ENCODE assay signal across 9 mouse cellular contexts in genomic region chr6:83673395-83673794, GRCm38 (mm10). TPM values are rescaled to one million over a fixed set of nuclear protein-coding genes. Genes with fewer than 3 reads are reported as not detected.
DNase-seq lines count a peak whose midpoint lies in the region; ATAC-seq and TF ChIP-seq lines count a peak whose summit lies in the region.
"Had no signal": no experiment of that assay in that cellular context is flagged by ENCODE, and none has a peak within 500 bp of the region (broad histone marks: within the 10 kb centered on the region; RNA-seq: fewer than 3 reads in every experiment).

No protein-coding gene starts in this region.

- TF ChIP-seq CTCF in C2C12 (IDR thresholded peaks at IDR 0.05; ENCODE audit: control insufficient read depth, insufficient read depth, insufficient read length) (peak; percentile 31), Patski (IDR thresholded peaks at IDR 0.05) (peak; percentile 88)

- in situ Hi-C loops in Patski (cut with MboI; ENCODE audit: low pct_unique_long_range_greater_than_20kb) = loop anchor here (5.0 kb wide), 1 partner anchor 321 kb away; no protein-coding TSS in a partner anchor

- H3K79me2 ChIP-seq in C2C12 (ENCODE audit: control insufficient read depth, insufficient read depth) = no peaks in the 10 kb centered on the region

- H3K79me3 ChIP-seq in C2C12 (ENCODE audit: low read depth) = no peaks in the 10 kb centered on the region

- H3ac ChIP-seq in C2C12 (ENCODE audit: control insufficient read depth, insufficient read length, low read depth) = no peak overlapping the region

- POLR2A ChIA-PET in Patski (lab: Charles Lee) = no interaction called here

- H3K27me3 ChIP-seq in C2C12 (ENCODE audit: control insufficient read depth, insufficient read depth, insufficient read length) (peaks cover 16% of the 10 kb centered on the region), Patski (peaks cover 21% of the 10 kb centered on the region)

- H3K4me3 ChIP-seq in C2C12 (ENCODE audit: insufficient read depth, poor library complexity, severe bottlenecking) = no peak overlapping the region
- H3K4me3 ChIP-seq: limb, embryonic 12.5 days had no signal

- CTCF ChIA-PET in Patski (lab: Charles Lee) = interaction anchor here (0.9 to 1.1 kb wide), 3 partner anchors 8 to 90 kb away, joined by 3 to 6 read pairs (median 3); no protein-coding TSS in a partner anchor

- ATAC-seq in Patski = no peak
- no peak for ATAC-seq in erythroblast, adult 5-6 weeks (replicated peaks; ENCODE audit: low FRiP score, poor library complexity, severe bottlenecking)

- H3K36me3 ChIP-seq in C2C12 (ENCODE audit: control insufficient read depth, insufficient read depth) = no peaks in the 10 kb centered on the region
- H3K36me3 ChIP-seq: limb, embryonic 12.5 days had no signal

- no peak for DNase-seq in Patski (ENCODE audit: low read depth, low spot score)
- DNase-seq in cerebellum, postnatal 25 days = peak; percentile 73 to 86
- DNase-seq in gastrocnemius, postnatal 25 days = peak; percentile 23
- peak; percentile 63 for DNase-seq in layer of hippocampus, adult 9-10 months (ENCODE audit: low spot score)
- DNase-seq in lung, postnatal 4 days = peak; percentile 60 to 79
- DNase-seq in spleen, adult 12 weeks (ENCODE audit: low spot score) = peak; percentile 14

TF ChIP-seq in C2C12, 6 proteins besides CTCF, POLR2A, EP300 and RAD21:
- TF ChIP-seq CEBPB (IDR thresholded peaks at IDR 0.05; ENCODE audit: low read depth) (no peak), MAX (IDR thresholded peaks at IDR 0.05) (no peak), MYOD1 (IDR thresholded peaks at IDR 0.05; ENCODE audit: control insufficient read depth, insufficient read length, low read depth) (no peak)
TF ChIP-seq in C2C12: peak in this region for 0.

RNA-seq across cellular contexts. Expression of gene Cd207, which starts 4.3 kb away (rescaled TPM):
- polyA plus RNA-seq in C2C12 (2012; fragmentation: generic; extraction: Trizol) = not detected
- not detected for polyA plus RNA-seq in Patski (2021)
- total RNA-seq in gastrocnemius, postnatal 25 days (2021) = not detected
- not detected in 2 replicates for total RNA-seq in erythroblast, adult 5-6 weeks (2015; ENCODE audit: low replicate concordance)
- total RNA-seq in erythroblast, adult 5-6 weeks (2017; ENCODE audit: low replicate concordance) = not detected in 2 replicates
- polyA plus RNA-seq: limb, embryonic 12.5 days had no signal

RNA-seq across cellular contexts. Expression of gene Clec4f, which starts 17.4 kb away (rescaled TPM):
- polyA plus RNA-seq in C2C12 (2012; fragmentation: generic; extraction: Trizol) = not detected
- polyA plus RNA-seq in Patski (2021) = not detected
- total RNA-seq in gastrocnemius, postnatal 25 days (2021) = not detected
- not detected in 2 replicates for total RNA-seq in erythroblast, adult 5-6 weeks (2015; ENCODE audit: low replicate concordance)
- total RNA-seq in erythroblast, adult 5-6 weeks (2017; ENCODE audit: low replicate concordance) = not detected in 2 replicates
- polyA plus RNA-seq: limb, embryonic 12.5 days had no signal

RNA-seq across cellular contexts. Expression of gene Vax2, which starts 37.7 kb away (rescaled TPM):
- polyA plus RNA-seq in C2C12 (2012; fragmentation: generic; extraction: Trizol) (1.1 TPM), Patski (2021) (0.14 TPM)
- not detected for total RNA-seq in gastrocnemius, postnatal 25 days (2021)
- not detected in 2 replicates for total RNA-seq in erythroblast, adult 5-6 weeks (2015; ENCODE audit: low replicate concordance)
- not detected in 2 replicates for total RNA-seq in erythroblast, adult 5-6 weeks (2017; ENCODE audit: low replicate concordance)
